Mouse (Mus musculus) midbrain, embryonic 14.5 days (tissue): Measurements from ENCODE around the gene BC049715. TPM values are rescaled to one million over a fixed set of nuclear protein-coding genes. Genes with fewer than 3 reads are reported as not detected.

Experiments
- ATAC-seq: fragments of 200-750 bp; cut with Nextera tagmentation; 2 replicates; pipeline ENCODE4 v1.8.0; 2017; ENCODE audit warnings: moderate number of reproducible peaks, moderate library complexity; ENCODE audit not compliant: low FRiP score, low TSS enrichment
- DNase-seq: peaks from one replicate; pipeline ENCODE4 v3.0.0-alpha.2; 2015
- H3K27ac ChIP-seq: fragments of 300-500 bp; sonication (generic); replicated peaks from 2 replicates; pipeline ENCODE4 v1.5.1; 2014; ENCODE audit warnings: mild to moderate bottlenecking, low read depth, low read length, moderate library complexity
- H3K27me3 ChIP-seq: fragments of 300-500 bp; sonication (generic); 2 replicates; pipeline ENCODE4 v1.6.1; 2014; ENCODE audit warnings: low read length, control low read depth, mixed read lengths; ENCODE audit not compliant: control insufficient read depth, insufficient read depth
- H3K36me3 ChIP-seq: fragments of 300-500 bp; sonication (generic); 2 replicates; pipeline ENCODE4 v1.6.1; 2014; ENCODE audit warnings: low read length, control low read depth; ENCODE audit not compliant: control insufficient read depth, insufficient read depth
- H3K4me1 ChIP-seq: fragments of 300-500 bp; sonication (generic); 2 replicates; pipeline ENCODE4 v1.6.1; 2014; ENCODE audit warnings: mild to moderate bottlenecking, antibody characterized with exemption, low read length, control low read depth; ENCODE audit not compliant: control insufficient read depth, insufficient read depth
- H3K4me2 ChIP-seq: fragments of 300-500 bp; sonication (generic); 2 replicates; pipeline ENCODE4 v1.6.1; 2014; ENCODE audit warnings: mild to moderate bottlenecking, low read length, moderate library complexity
- H3K4me3 ChIP-seq: fragments of 300-500 bp; sonication (generic); replicated peaks from 2 replicates; pipeline ENCODE4 v1.5.1; 2014; ENCODE audit warnings: low read depth, low read length
- H3K9ac ChIP-seq: fragments of 300-500 bp; sonication (generic); replicated peaks from 2 replicates; pipeline ENCODE4 v1.6.1; 2014; ENCODE audit warnings: mild to moderate bottlenecking, low read length, moderate library complexity
- H3K9me3 ChIP-seq: fragments of 300-500 bp; sonication (generic); 2 replicates; pipeline ENCODE4 v1.6.1; 2016; ENCODE audit warnings: low read length, control low read depth, mixed read lengths; ENCODE audit not compliant: control insufficient read depth
- WGBS: fragments of 180-500 bp; shearing (Covaris S2); extraction: QIAGEN DNeasy Blood & Tissue Kit; methylation state at CpG from one replicate; pipeline ENCODE4 v1.1.7; 2014; 5-methylcytosine and 5-hydroxymethylcytosine counted together
- polyA plus RNA-seq: library from polyadenylated mRNA; unstranded; fragments of >200 nt; fragmentation: Nextera tagmentation; extraction: Ambion mirVana; gene quantifications from 2 replicates; pipeline ENCODE4 v1.2.1, GENCODE M21; 2014

BC049715 gene
- polyA plus RNA-seq, 1 experiment from 2014 or later: 1.6 TPM

GRCm38 (mm10) chr6:136806819-136807218, 20.6 kb upstream of the BC049715 start:
- no peak overlapping the region for H3K4me3 ChIP-seq
- DNase-seq (no peak), ATAC-seq (no peak)
- H3K4me1 ChIP-seq: peaks cover 29% of the 10 kb centered on the region
- no peak overlapping the region for H3K9ac ChIP-seq
- no peak overlapping the region for H3K27ac ChIP-seq
- WGBS: 67% methylated on average over 5 of the region's 5 CpGs
- no peak overlapping the region for H3K4me2 ChIP-seq
- H3K27me3 ChIP-seq: no peaks in the 10 kb centered on the region
- no peaks in the 10 kb centered on the region for H3K36me3 ChIP-seq
- H3K9me3 ChIP-seq: no peaks in the 10 kb centered on the region

DNA sequence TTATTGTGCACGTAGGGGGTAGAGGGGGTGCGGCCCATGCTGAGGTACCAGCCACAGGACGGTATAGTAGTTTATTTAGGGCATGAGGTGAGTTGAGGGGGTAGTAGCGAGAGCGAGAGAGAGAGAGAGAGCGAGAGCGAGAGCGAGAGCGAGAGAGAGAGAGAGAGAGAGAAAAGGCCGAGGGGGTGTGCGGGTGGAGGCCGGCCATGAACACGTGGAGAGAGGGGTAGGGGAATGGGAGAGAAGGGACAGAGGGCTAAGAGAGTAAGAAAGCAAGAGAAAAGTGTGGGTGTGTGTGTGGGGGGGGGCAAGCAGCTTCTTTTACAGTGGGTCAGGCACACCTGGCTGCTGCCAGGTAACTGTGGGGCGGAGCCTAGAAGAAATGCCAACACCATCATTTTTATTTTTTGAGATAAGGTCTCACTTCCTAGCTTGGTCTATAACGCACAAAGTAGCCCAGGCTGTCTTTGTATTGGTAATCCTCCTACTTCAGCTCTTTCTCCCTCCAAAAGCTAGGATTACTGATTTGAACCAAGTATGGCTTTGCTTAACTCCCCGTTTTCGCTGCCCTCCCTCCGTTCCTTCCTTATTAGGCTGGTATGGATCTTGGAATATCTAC, 19.9 kb upstream of the BC049715 start:
- H3K9me3 ChIP-seq: no peaks in the 10 kb centered on the region
- peak overlapping the region; percentile 71 for H3K4me3 ChIP-seq
- peak overlapping the region; percentile 56; the same call in 1 of the 2 replicates for H3K27ac ChIP-seq
- H3K27me3 ChIP-seq: no peaks in the 10 kb centered on the region
- peaks cover 29% of the 10 kb centered on the region for H3K4me1 ChIP-seq
- H3K9ac ChIP-seq: no peak overlapping the region
- WGBS: 26% methylated on average over 18 of the region's 18 CpGs
- peak overlapping the region; percentile 96 for H3K4me2 ChIP-seq
- ATAC-seq (peak; percentile 3; the same call in 1 of the 2 replicates), DNase-seq (no peak)
- H3K36me3 ChIP-seq: peaks cover 5% of the 10 kb centered on the region

DNA sequence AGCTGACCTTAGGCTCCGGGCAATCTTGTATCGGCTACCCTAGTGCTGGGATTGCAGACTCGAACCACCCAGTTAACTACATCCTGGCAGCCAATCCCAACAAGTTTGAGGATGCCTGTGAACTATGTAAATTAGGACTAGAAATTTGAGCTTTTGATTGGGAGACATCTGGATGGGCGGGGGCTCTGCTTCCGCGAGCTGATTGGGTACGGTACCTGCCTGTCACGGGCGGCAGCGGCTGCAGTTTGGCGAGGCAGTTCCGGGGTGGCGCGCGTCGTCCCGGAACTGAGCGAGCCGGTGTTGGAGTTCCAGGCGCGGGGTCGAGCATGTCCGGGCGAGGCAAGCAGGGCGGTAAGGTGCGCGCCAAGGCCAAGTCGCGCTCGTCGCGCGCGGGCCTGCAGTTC, 19.4 kb upstream of the BC049715 start, which contains the start of gene H2afj:
H2afj (plus strand) TSS at position 231 of the 404 bp plus-strand sequence.
- H3K27ac ChIP-seq: peak within 1 kb of the TSS; percentile 56; the same call in 1 of the 2 replicates
- WGBS: under 1% methylated on average over 34 of the region's 34 CpGs
- H3K9me3 ChIP-seq: no peaks in the 10 kb centered on the region
- peak within 1 kb of the TSS; percentile 71 for H3K4me3 ChIP-seq
- ATAC-seq (peak; percentile 90), DNase-seq (peak; percentile 97)
- H3K4me1 ChIP-seq: peaks cover 26% of the 10 kb centered on the region
- no peaks in the 10 kb centered on the region for H3K27me3 ChIP-seq
- peak within 1 kb of the TSS; percentile 60 for H3K9ac ChIP-seq
- peaks cover 10% of the 10 kb centered on the region for H3K36me3 ChIP-seq
- H3K4me2 ChIP-seq: peak within 1 kb of the TSS; percentile 96

- Histone ChIP-seq H3K36me3 (peaks cover 15% of the 10 kb centered on the region), H3K9me3 (no peaks in the 10 kb centered on the region), H3K4me1 (peaks cover 21% of the 10 kb centered on the region), H3K9ac (peak overlapping the region; percentile 60), H3K27me3 (no peaks in the 10 kb centered on the region), H3K4me2 (peak overlapping the region; percentile 96), H3K4me3 (peak overlapping the region; percentile 71), H3K27ac (no peak overlapping the region)
- DNase-seq (no peak), ATAC-seq (peak; percentile 15)
- WGBS: under 1% methylated on average over 28 of the region's 28 CpGs
Measured at GRCm38 (mm10) chr6:136808631-136809046, 18.8 kb upstream of the BC049715 start.

DNA sequence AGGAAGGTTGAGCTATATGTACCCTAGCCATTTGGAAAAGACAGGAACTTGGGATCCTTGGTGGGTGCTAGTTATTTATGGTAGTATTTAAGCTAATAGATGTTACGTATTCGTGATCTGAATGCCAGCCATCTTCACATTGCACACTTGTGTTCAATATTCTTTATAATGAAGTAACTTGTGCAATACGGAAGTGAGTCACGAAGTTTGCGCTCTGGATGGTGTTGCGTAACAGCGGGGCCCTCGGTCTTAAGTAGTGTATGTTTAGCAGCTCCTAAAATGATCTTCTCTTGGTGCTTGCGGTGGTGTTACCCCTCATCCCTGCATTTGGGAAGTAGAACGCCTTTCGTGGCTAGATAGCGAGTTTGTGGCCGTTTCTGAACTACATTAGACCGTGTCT, 18.3 kb upstream of the BC049715 start:
- DNase-seq (no peak), ATAC-seq (no peak)
- H3K9ac ChIP-seq: peak overlapping the region; percentile 60
- peak overlapping the region; percentile 71 for H3K4me3 ChIP-seq
- H3K36me3 ChIP-seq: peaks cover 20% of the 10 kb centered on the region
- peak overlapping the region; percentile 96 for H3K4me2 ChIP-seq
- no peaks in the 10 kb centered on the region for H3K9me3 ChIP-seq
- H3K27me3 ChIP-seq: no peaks in the 10 kb centered on the region
- no peak overlapping the region for H3K27ac ChIP-seq
- 42% methylated on average over 14 of the region's 14 CpGs for WGBS
- H3K4me1 ChIP-seq: peaks cover 21% of the 10 kb centered on the region

- DNase-seq (no peak), ATAC-seq (no peak)
- Histone ChIP-seq H3K4me2 (peak overlapping the region; percentile 96), H3K27ac (no peak overlapping the region), H3K27me3 (no peaks in the 10 kb centered on the region), H3K9ac (no peak overlapping the region), H3K9me3 (no peaks in the 10 kb centered on the region), H3K4me1 (peaks cover 21% of the 10 kb centered on the region), H3K4me3 (no peak overlapping the region), H3K36me3 (peaks cover 26% of the 10 kb centered on the region)
- 86% methylated on average over 13 of the region's 13 CpGs for WGBS
Measured at GRCm38 (mm10) chr6:136809673-136810072, 17.8 kb upstream of the BC049715 start.

GRCm38 (mm10) chr6:136811196-136811595, 16.2 kb upstream of the BC049715 start:
- Histone ChIP-seq H3K9me3 (no peaks in the 10 kb centered on the region), H3K27me3 (no peaks in the 10 kb centered on the region), H3K4me1 (peaks cover 18% of the 10 kb centered on the region), H3K27ac (no peak overlapping the region), H3K4me3 (no peak overlapping the region), H3K4me2 (no peak overlapping the region), H3K9ac (no peak overlapping the region), H3K36me3 (peaks cover 39% of the 10 kb centered on the region)
- no peak for ATAC-seq
- WGBS: 89% methylated on average over 10 of the region's 10 CpGs
- no peak for DNase-seq

- Histone ChIP-seq H3K9me3 (no peaks in the 10 kb centered on the region), H3K4me3 (no peak overlapping the region), H3K9ac (no peak overlapping the region), H3K27ac (no peak overlapping the region), H3K4me1 (peaks cover 11% of the 10 kb centered on the region), H3K27me3 (no peaks in the 10 kb centered on the region), H3K4me2 (no peak overlapping the region), H3K36me3 (peaks cover 57% of the 10 kb centered on the region)
- ATAC-seq: no peak
- no peak for DNase-seq
- WGBS: 54% methylated on average over 4 of the region's 4 CpGs
Measured at GRCm38 (mm10) chr6:136813117-136813516, 14.3 kb upstream of the BC049715 start.

DNA sequence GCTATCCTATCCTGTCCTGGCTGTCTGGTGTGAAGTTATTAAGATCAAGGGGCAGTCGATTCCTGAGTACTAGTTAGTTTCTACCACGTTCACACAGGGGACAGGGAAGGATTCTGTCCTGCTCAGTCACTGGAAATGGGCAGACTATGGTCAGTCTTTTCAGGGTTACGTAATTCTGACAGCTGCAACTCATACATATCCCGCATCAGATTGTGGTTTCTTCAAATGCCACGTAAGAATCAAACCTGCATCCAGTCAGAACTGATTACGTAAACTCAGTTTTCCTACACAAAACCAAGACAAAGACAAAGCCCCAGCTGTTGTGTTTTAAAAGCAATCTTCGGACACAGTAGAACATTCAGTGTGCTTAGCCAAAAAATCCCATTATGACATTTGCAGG, 12.0 kb upstream of the BC049715 start:
- ATAC-seq: no peak
- Histone ChIP-seq H3K9ac (no peak overlapping the region), H3K9me3 (no peaks in the 10 kb centered on the region), H3K27me3 (no peaks in the 10 kb centered on the region), H3K36me3 (peaks cover 79% of the 10 kb centered on the region), H3K4me2 (no peak overlapping the region), H3K27ac (no peak overlapping the region), H3K4me1 (0 out of 2 replicates have a peak, but pooled peaks cover under 1% of the 10 kb centered on the region), H3K4me3 (no peak overlapping the region)
- no peak for DNase-seq
- 96% methylated on average over 7 of the region's 7 CpGs for WGBS
